In the genomic region with DNA sequence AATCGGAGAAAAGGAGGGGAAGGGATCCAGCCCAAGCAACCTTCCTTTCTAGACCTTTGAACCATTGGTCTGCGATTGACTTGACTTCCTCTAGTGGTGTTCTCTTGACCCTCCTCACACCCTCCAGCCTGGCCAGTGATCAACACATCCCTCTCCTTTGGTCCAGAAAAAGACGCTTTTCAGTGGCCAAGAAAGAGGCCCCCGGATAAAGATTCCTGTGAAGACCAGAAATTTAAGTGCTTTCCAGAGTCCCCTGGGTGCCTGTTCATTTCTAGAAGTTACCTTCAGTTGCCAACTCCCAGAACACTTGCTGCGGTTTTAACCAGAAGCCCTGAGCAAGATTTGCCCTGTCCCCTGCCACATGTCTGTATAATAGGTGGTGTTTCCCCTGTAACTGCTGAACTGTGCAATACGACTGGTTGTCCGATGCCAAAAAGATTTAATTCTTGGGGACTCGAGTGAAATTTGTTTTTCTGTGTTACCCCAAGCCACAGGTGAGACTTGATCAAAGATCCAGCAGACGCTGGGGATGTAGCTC, we compare ENCODE assay signal across 8 mouse cellular contexts. TPM values are rescaled to one million over a fixed set of nuclear protein-coding genes. Genes with fewer than 3 reads are reported as not detected.
DNase-seq lines count a peak whose midpoint lies in the region; ATAC-seq and TF ChIP-seq lines count a peak whose summit lies in the region.
"Not testable (repeated sequence)": the region's sequence is repeated elsewhere in the genome, so short reads cannot be mapped to it uniquely, and the experiment has no call there.

A gene (minus strand): TSS at position 51 of the 538 bp plus-strand sequence.

- not testable (repeated sequence) for H3K27me3 ChIP-seq in G1E (ENCODE audit: insufficient read depth, low read length); embryonic facial prominence, embryonic 11.5 days (ENCODE audit: control insufficient read depth, insufficient read depth, low read length); kidney, embryonic 14.5 days (ENCODE audit: control insufficient read depth, insufficient read depth, low read length); limb, embryonic 10.5 days (ENCODE audit: low read depth, poor library complexity, severe bottlenecking)

- H3K9ac ChIP-seq in embryonic facial prominence, embryonic 11.5 days (replicated peaks; ENCODE audit: low read length), result peak within 1 kb of the TSS; percentile 83
- peak within 1 kb of the TSS; percentile 89 for H3K9ac ChIP-seq in kidney, embryonic 14.5 days (ENCODE audit: low read depth, low read length)

- H3K4me1 ChIP-seq in G1E (ENCODE audit: insufficient read depth, low read depth, low read length), result peaks cover 43% of the 10 kb centered on the region
- not testable (repeated sequence) for H3K4me1 ChIP-seq in embryonic facial prominence, embryonic 11.5 days (ENCODE audit: control insufficient read depth, insufficient read depth, low read length); olfactory bulb, adult 2 months (ENCODE audit: control insufficient read depth, insufficient read depth, low read length)
- peaks cover 11% of the 10 kb centered on the region for H3K4me1 ChIP-seq in kidney, embryonic 14.5 days (ENCODE audit: control insufficient read depth, insufficient read depth, low read length)
- peaks cover 25% of the 10 kb centered on the region for H3K4me1 ChIP-seq in limb, embryonic 10.5 days

- peak within 1 kb of the TSS; percentile 80 for H3K4me2 ChIP-seq in embryonic facial prominence, embryonic 11.5 days (ENCODE audit: low read depth, low read length)
- peak within 1 kb of the TSS; percentile 93 for H3K4me2 ChIP-seq in kidney, embryonic 14.5 days (replicated peaks; ENCODE audit: low read depth, low read length)

- H3K27ac ChIP-seq in embryonic facial prominence, embryonic 11.5 days (replicated peaks; ENCODE audit: low read depth, low read length), result peak within 1 kb of the TSS; percentile 16; the same call in 1 of the 2 replicates
- not testable (repeated sequence) for H3K27ac ChIP-seq in kidney, embryonic 14.5 days (ENCODE audit: low read depth, low read length)
- peak within 1 kb of the TSS; percentile 78 for H3K27ac ChIP-seq in limb, embryonic 10.5 days
- peak within 1 kb of the TSS; percentile 61 for H3K27ac ChIP-seq in olfactory bulb, adult 2 months (ENCODE audit: insufficient read depth, low read depth, low read length)

- intact Hi-C loops in heart, postnatal 14 days (cut with DNase I), result not testable (repeated sequence)

- H3K36me3 ChIP-seq in G1E (replicated peaks), result peaks cover 56% of the 10 kb centered on the region
- not testable (repeated sequence) for H3K36me3 ChIP-seq in embryonic facial prominence, embryonic 11.5 days (replicated peaks; ENCODE audit: control insufficient read depth, insufficient read depth, low read depth, low read length)
- peaks cover 21% of the 10 kb centered on the region for H3K36me3 ChIP-seq in kidney, embryonic 14.5 days (ENCODE audit: control insufficient read depth, insufficient read depth, low read length)
- H3K36me3 ChIP-seq in limb, embryonic 10.5 days, result peaks cover 53% of the 10 kb centered on the region

- not testable (repeated sequence) for ATAC-seq in G1E (ENCODE audit: extremely low read depth, insufficient number of reproducible peaks, low FRiP score, poor library complexity, severe bottlenecking); embryonic facial prominence, embryonic 11.5 days (replicated peaks; ENCODE audit: insufficient number of reproducible peaks, low FRiP score, low TSS enrichment, low read depth); kidney, embryonic 14.5 days (ENCODE audit: low FRiP score, low TSS enrichment); megakaryocyte, adult 5-6 weeks (ENCODE audit: poor library complexity, severe bottlenecking)

- H3K9me3 ChIP-seq in G1E (replicated peaks); embryonic facial prominence, embryonic 11.5 days (replicated peaks; ENCODE audit: control insufficient read depth, low read length); kidney, embryonic 14.5 days (ENCODE audit: control insufficient read depth, low read length); limb, embryonic 10.5 days (replicated peaks): not testable (repeated sequence)

- H3K4me3 ChIP-seq in G1E (ENCODE audit: low read depth, low read length), result peak within 1 kb of the TSS; percentile 99
- peak within 1 kb of the TSS; percentile 97 for H3K4me3 ChIP-seq in embryonic facial prominence, embryonic 11.5 days (ENCODE audit: low read depth, low read length)
- peak within 1 kb of the TSS; percentile 90 for H3K4me3 ChIP-seq in kidney, embryonic 14.5 days (ENCODE audit: low read length)
- H3K4me3 ChIP-seq in limb, embryonic 10.5 days, result peak within 1 kb of the TSS; percentile 90
- peak within 1 kb of the TSS; percentile 70 for H3K4me3 ChIP-seq in olfactory bulb, adult 2 months (ENCODE audit: insufficient read depth, low read depth, low read length)

- not testable (repeated sequence) for DNase-seq in G1E (ENCODE audit: low spot score); embryonic facial prominence, embryonic 11.5 days (ENCODE audit: low spot score); gastrocnemius, postnatal 10 days; heart, postnatal 14 days; limb, embryonic 10.5 days (ENCODE audit: low spot score)

- not testable (repeated sequence) for TF ChIP-seq POLR2A in olfactory bulb, adult 2 months (IDR thresholded peaks at IDR 0.05; ENCODE audit: insufficient read depth, low read depth, low read length)

- 80% methylated on average over 9 of the region's 9 CpGs for WGBS in embryonic facial prominence, embryonic 11.5 days
- 74% methylated on average over 9 of the region's 9 CpGs for WGBS in kidney, embryonic 14.5 days
- 78% methylated on average over 9 of the region's 9 CpGs for WGBS in limb, embryonic 10.5 days
- WGBS in olfactory bulb, adult 2 months, result 70% methylated on average over 9 of the region's 9 CpGs

- not testable (repeated sequence) for TF ChIP-seq CTCF in G1E (IDR thresholded peaks at IDR 0.05; ENCODE audit: low read depth, low read length); olfactory bulb, adult 2 months (IDR thresholded peaks at IDR 0.05; ENCODE audit: insufficient read depth, low read depth, low read length)

RNA-seq across cellular contexts. Expression of the gene that starts here (rescaled TPM):
- total RNA-seq in G1E (2014; fragmentation: Nextera tagmentation) (67.0 and 73.0 TPM in 2 replicates), G1E (2017) (79.3 and 110 TPM in 2 replicates)
- polyA plus RNA-seq in G1E (2012), result 176 and 203 TPM in 2 replicates
- 136 and 146 TPM in 2 replicates for polyA plus RNA-seq in embryonic facial prominence, embryonic 11.5 days (2014; fragmentation: Nextera tagmentation; extraction: Ambion mirVana)
- 10 to 100 TPM; 28.6 to 30.3 TPM for total RNA-seq in gastrocnemius, postnatal 10 days (2021)
- total RNA-seq in heart, postnatal 14 days (2021), result 10 to 100 TPM; 24.9 to 26.8 TPM
- polyA plus RNA-seq in kidney, embryonic 14.5 days (2014; fragmentation: Nextera tagmentation; extraction: Ambion mirVana), result 118 and 156 TPM in 2 replicates
- polyA plus RNA-seq in limb, embryonic 10.5 days (2016; fragmentation: Nextera tagmentation; extraction: Ambion mirVana), result 194 and 201 TPM in 2 replicates
- 29.4 and 34.2 TPM in 2 replicates for total RNA-seq in megakaryocyte, adult 5-6 weeks (2015)
- total RNA-seq in megakaryocyte, adult 5-6 weeks (2017), result 24.2 and 27.6 TPM in 2 replicates
- polyA plus RNA-seq in olfactory bulb, adult 2 months (2012; ENCODE audit: insufficient read depth, insufficient read length, low replicate concordance, missing spikeins), result not detected in 2 replicates
